Mouse (Mus musculus) heart, adult 2 months (tissue): ENCODE measurements at regions not wholly inside any gene's neighbourhood (a gene's known extent, or its start where the extent isn't known, plus 50 kb on each side); places are given as distances from the start of the nearest gene placed in this dataset.

Source experiments
- CTCF ChIP-seq: fragments of 200-600 bp; IDR thresholded peaks from 2 replicates; pipeline ENCODE4 v1.8.1; 2022; ENCODE audit warnings: antibody characterized with exemption, mild to moderate bottlenecking, moderate library complexity
- POLR2A ChIP-seq: fragments of 200-500 bp; IDR thresholded peaks from 2 replicates; pipeline ENCODE4 v1.6.1; 2011; ENCODE audit warnings: mild to moderate bottlenecking, low read depth, low read length, control low read depth; ENCODE audit not compliant: insufficient read depth

GRCm38 (mm10) chr6:31305736-31306135, 92.8 kb upstream of the Mkln1 start:
- no peak for TF ChIP-seq CTCF
- TF ChIP-seq POLR2A = no peak
